Mouse (Mus musculus) adrenal gland, adult (tissue): ENCODE results near the gene Olfr398.

Source experiments
- DNase-seq, 2 experiments: peaks; one replicate each; pipeline ENCODE4 v3.0.0; 2022 to 2023; ENCODE audit warnings: low spot score in 1 of 2; ENCODE audit not compliant: inconsistent age in 2 of 2

Gene Olfr398

DNA sequence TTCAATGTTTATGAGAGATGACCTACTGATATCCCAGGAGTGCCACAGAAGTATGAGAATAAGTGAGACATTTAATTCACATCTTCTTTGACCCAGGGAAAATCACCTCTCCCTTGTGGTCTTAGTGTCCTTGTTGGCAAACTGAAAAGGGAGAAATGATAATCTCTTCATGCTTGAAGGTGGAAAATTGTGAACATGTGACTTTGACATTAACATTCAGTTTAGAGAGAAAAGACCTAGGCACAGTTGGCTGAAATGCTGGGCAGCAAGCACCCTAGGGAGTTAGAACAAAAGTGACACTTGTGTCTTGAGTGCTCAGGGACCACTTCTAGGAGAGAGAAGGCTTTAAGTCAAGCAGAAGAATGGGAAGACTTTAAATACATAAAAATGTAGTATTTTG is at the start of gene Olfr398:
TSS of gene Olfr398 (minus strand) at position 101 of the 400 bp plus-strand sequence.
- no peak for DNase-seq

DNA sequence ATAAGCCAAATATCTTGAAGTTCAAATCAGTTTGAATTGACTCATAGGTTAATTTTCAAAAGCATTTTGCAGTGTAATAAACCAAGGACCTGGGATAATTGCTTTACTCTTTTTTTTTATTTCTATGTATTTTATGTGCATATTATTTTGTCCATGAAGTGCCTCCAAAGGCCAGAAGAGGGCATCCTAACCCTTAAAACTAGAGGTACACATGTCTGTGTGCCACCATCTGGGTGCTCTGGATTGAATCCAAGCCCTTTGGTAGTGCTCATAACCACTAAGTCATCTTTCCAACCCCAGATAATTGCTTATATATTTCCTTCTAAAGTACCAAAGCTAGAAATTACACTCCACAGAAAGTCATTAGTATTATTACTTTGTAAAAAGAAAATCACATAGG is 2.9 kb upstream of the Olfr398 start:
- DNase-seq, result no peak

DNA sequence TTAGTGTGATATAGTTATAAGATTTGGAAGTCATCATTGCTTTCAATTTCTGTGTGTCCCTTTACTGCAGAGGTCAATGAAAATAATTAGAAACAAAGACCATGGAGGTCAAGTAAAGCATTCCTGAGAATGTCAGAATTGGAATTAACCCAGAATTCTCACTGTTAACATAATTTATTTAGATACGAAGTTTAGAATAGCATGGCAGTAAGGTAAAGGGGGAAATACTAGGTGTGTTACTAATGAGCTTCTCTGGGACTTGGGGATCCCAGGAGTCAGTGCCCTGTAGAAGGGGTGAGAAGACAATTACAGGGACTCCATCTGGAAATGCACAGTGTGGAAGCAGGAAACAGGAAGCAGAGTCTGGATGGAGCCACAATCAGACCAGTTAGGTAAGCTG is 29.7 kb downstream of the Olfr398 start, which contains the start of gene Olfr397:
TSS of gene Olfr397 (plus strand) at position 301 of the 400 bp plus-strand sequence.
- DNase-seq, result no peak

DNA sequence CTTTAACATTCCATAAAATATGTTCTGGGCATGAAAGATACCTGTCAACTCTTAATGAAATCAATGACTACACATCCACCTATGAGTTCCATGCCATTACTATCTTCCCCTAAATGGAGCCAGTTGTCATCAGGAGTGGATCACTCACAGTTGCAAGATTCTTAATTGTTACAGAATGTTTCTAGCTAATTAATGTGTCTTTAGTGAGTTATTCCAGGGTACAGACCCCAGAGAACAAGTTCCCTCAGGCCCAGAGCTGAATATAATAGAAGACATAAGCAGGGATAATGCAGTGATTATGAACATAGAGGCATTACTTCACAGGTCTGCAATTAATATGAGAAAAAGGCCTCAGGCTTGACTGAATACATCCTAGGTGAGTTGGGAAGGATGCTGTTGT is 53.8 kb downstream of the Olfr398 start, which contains the start of gene Olfr23:
TSS of gene Olfr23 (plus strand) at position 301 of the 400 bp plus-strand sequence.
- no peak for DNase-seq
